Mouse (Mus musculus): ENCODE data around the gene Stra8. TPM values are rescaled to one million over a fixed set of nuclear protein-coding genes. Genes with fewer than 3 reads are reported as not detected.

The Stra8 gene
- polyA plus RNA-seq (2015; fragmentation: Nextera tagmentation; extraction: Ambion mirVana): not detected in 2 replicates

- WGBS: 59% methylated on average over 10 of the region's 10 CpGs
- H3K4me2 ChIP-seq: no peak within 1 kb of the TSS
- H3K9ac ChIP-seq: no peak within 1 kb of the TSS
- no peaks in the 10 kb centered on the region for H3K36me3 ChIP-seq (replicated peaks)
- no peaks in the 10 kb centered on the region for H3K27me3 ChIP-seq (replicated peaks)
- no peaks in the 10 kb centered on the region for H3K9me3 ChIP-seq
- ATAC-seq (replicated peaks): no peak
- no peaks in the 10 kb centered on the region for H3K4me1 ChIP-seq
- H3K27ac ChIP-seq: no peak within 1 kb of the TSS
- no peak within 1 kb of the TSS for H3K4me3 ChIP-seq
Observed at GRCm38 (mm10) chr6:34919956-34920355, at the start of gene Stra8. Stra8 (plus strand) TSS chr6:34920163.

DNA sequence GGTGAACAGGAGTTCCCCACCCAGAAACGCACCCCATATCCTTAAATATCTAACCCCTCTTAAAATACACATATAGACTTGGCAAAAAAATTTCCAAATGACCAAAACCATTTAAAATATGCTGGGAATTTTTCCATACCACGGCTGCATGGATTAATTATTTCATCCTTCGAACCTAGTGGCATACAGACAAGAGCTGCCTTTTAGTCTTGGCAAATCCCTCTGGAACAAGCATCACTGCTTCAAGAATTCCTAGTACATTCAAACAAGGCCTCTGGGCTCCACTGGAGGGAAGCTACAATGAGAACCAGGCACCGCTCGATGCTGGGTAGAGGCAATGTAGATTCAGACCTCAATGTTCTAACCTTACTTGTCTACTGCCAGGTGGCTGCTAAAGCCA lies 49.2 kb upstream of the Stra8 start:
- no peak for ATAC-seq (replicated peaks)
- Histone ChIP-seq H3K4me3 (no peak overlapping the region), H3K36me3 (replicated peaks) (no peaks in the 10 kb centered on the region), H3K4me1 (no peaks in the 10 kb centered on the region), H3K27ac (no peak overlapping the region), H3K9ac (no peak overlapping the region), H3K4me2 (no peak overlapping the region), H3K27me3 (replicated peaks) (no peaks in the 10 kb centered on the region), H3K9me3 (no peaks in the 10 kb centered on the region)
- 84% methylated on average over 5 of the region's 5 CpGs for WGBS

DNA sequence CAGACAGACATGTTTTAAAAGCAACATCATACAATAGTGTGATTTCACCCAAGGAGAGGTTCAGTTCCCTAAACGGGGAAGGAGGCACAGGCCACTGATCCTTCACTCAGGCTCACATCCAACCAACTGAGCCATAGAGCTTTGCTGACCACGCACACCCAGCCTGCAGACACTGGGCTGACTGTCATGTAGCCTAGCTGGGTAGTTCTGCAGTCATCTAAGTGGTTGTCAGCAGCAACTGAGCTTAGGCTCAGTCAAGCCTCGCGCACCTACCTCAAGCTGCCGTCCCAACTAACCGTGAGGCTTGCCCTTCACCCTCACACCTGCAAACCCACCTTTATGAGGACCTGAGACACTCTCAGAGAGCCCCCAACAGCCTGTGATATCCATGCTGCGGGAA lies 48.0 kb upstream of the Stra8 start:
- H3K4me1 ChIP-seq: peaks cover 10% of the 10 kb centered on the region
- no peaks in the 10 kb centered on the region for H3K36me3 ChIP-seq (replicated peaks)
- H3K9ac ChIP-seq: no peak overlapping the region
- H3K27me3 ChIP-seq (replicated peaks): no peaks in the 10 kb centered on the region
- H3K27ac ChIP-seq: no peak overlapping the region
- no peak overlapping the region for H3K4me2 ChIP-seq
- WGBS: 94% methylated on average over 7 of the region's 7 CpGs
- no peak overlapping the region for H3K4me3 ChIP-seq
- no peaks in the 10 kb centered on the region for H3K9me3 ChIP-seq
- no peak for ATAC-seq (replicated peaks)

- Histone ChIP-seq H3K4me3 (no peak overlapping the region), H3K9ac (no peak overlapping the region), H3K4me1 (peaks cover 14% of the 10 kb centered on the region), H3K4me2 (no peak overlapping the region), H3K27me3 (replicated peaks) (no peaks in the 10 kb centered on the region), H3K36me3 (replicated peaks) (no peaks in the 10 kb centered on the region), H3K27ac (no peak overlapping the region), H3K9me3 (no peaks in the 10 kb centered on the region)
- no peak for ATAC-seq (replicated peaks)
- 87% methylated on average over 10 of the region's 10 CpGs for WGBS
Observed at GRCm38 (mm10) chr6:34872871-34873270, 47.1 kb upstream of the Stra8 start.

GRCm38 (mm10) chr6:34874101-34874921 lies 45.7 kb upstream of the Stra8 start:
- H3K9ac ChIP-seq: no peak overlapping the region
- H3K4me3 ChIP-seq: no peak overlapping the region
- H3K9me3 ChIP-seq: no peaks in the 10 kb centered on the region
- no peaks in the 10 kb centered on the region for H3K27me3 ChIP-seq (replicated peaks)
- H3K4me2 ChIP-seq: no peak overlapping the region
- no peaks in the 10 kb centered on the region for H3K36me3 ChIP-seq (replicated peaks)
- 72% methylated on average over 21 of the region's 21 CpGs for WGBS
- ATAC-seq (replicated peaks): no peak
- H3K4me1 ChIP-seq: peaks cover 18% of the 10 kb centered on the region
- no peak overlapping the region for H3K27ac ChIP-seq

DNA sequence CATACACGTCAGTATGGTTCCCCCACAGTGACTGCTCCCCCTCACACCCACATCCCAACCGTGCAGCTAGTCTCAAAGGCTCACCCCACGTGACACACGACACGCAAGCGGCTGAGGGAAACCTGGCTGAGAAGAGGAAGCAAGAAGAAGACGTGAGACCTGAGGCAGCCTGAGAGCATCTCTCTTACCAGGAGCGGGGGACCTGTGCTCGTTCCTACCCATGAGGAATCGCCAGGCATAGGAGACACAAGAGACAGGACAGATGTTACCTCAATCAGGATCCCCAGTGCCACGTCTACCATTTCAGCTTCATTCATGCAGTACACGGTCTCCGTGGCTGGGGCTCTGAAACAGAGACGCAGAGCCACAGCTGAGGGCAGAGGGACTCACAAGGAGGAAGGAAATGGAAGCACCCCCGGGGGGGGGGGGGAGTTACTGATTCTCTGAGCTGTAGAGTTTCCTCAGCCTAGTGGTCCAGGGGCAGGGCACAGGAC lies 44.6 kb upstream of the Stra8 start:
- no peak for ATAC-seq (replicated peaks)
- Histone ChIP-seq H3K36me3 (replicated peaks) (0 out of 2 replicates have a peak, but pooled peaks cover under 1% of the 10 kb centered on the region), H3K4me1 (peaks cover 18% of the 10 kb centered on the region), H3K9ac (no peak overlapping the region), H3K9me3 (no peaks in the 10 kb centered on the region), H3K4me2 (no peak overlapping the region), H3K4me3 (no peak overlapping the region), H3K27ac (no peak overlapping the region), H3K27me3 (replicated peaks) (no peaks in the 10 kb centered on the region)
- 90% methylated on average over 15 of the region's 15 CpGs for WGBS

DNA sequence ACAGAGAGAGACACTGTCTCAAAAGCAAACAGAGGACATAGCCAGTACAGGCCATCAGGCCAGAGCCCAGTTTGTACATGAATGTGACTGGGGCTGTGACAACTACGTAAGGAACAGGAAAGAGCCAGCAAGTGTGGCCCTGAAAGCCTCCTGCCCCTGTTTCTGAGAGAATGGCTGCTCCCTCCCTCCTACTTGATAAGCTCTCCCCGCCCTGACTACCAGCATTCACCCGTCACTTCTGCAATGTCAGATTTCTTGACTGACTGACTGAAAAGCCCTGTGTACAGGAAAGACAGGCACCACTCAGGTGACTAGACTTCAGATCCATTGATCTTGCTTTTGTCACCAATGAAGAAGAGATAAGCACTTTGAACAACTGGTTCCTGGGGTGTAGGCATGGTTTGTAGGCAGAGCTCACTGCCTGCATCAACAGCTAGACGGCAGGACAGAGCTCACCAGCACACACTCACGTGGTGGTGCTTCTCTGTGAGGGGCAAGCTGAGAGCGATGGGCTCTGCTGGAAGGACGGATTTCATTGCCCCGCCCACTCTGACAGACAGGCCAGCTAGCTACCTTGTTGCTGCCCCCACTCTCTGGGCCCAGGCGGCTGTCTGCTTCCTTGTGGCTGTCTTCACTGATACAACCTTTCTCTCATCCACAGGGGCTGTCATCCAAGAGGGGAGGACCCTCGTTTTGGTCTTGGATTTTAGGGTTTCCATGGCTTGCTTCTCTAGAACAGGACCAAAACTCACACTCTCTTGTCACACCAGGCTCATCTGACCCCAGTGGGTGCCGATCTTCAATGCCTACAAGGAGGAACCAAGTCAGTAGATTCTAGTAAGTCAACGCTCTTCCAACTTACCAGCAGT lies 43.8 kb upstream of the Stra8 start:
- Histone ChIP-seq H3K4me1 (peaks cover 18% of the 10 kb centered on the region), H3K36me3 (replicated peaks) (0 out of 2 replicates have a peak, but pooled peaks cover 4% of the 10 kb centered on the region), H3K27ac (no peak overlapping the region), H3K27me3 (replicated peaks) (no peaks in the 10 kb centered on the region), H3K9me3 (no peaks in the 10 kb centered on the region), H3K9ac (no peak overlapping the region), H3K4me2 (peak overlapping the region; percentile 53; the same call in 1 of the 2 replicates), H3K4me3 (no peak overlapping the region)
- WGBS: 64% methylated on average over 12 of the region's 12 CpGs
- ATAC-seq (replicated peaks): no peak

DNA sequence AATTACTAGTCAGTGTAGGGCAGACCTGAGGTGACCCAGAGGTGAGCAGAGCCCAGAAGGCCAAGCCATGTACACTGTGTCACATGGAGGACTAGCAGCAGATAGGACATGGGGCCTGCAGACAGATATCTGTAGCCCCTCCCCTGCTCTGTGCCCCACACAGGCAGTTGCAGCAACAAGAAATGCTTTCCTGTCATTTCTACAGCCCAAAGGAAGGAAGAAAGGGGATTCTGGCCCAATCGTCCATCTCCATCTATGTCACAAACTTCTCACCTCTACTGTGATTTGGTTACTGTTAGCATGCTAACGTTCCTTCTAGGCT lies 43.2 kb upstream of the Stra8 start:
- Histone ChIP-seq H3K4me1 (peaks cover 18% of the 10 kb centered on the region), H3K27me3 (replicated peaks) (no peaks in the 10 kb centered on the region), H3K27ac (no peak overlapping the region), H3K4me2 (peak overlapping the region; percentile 53), H3K36me3 (replicated peaks) (0 out of 2 replicates have a peak, but pooled peaks cover 4% of the 10 kb centered on the region), H3K9ac (0 out of 2 replicates have a peak overlapping the region, but pooled peaks have one; percentile 93), H3K4me3 (peak overlapping the region; percentile 79), H3K9me3 (no peaks in the 10 kb centered on the region)
- no peak for ATAC-seq (replicated peaks)
- 61% methylated on average over 2 of the region's 2 CpGs for WGBS

- peak within 1 kb of the TSS; percentile 53 for H3K4me2 ChIP-seq
Observed at GRCm38 (mm10) chr6:34877509-34878321, 42.2 kb upstream of the Stra8 start, which contains the start of gene Cyren. Cyren (minus strand) TSS chr6:34878060.

DNA sequence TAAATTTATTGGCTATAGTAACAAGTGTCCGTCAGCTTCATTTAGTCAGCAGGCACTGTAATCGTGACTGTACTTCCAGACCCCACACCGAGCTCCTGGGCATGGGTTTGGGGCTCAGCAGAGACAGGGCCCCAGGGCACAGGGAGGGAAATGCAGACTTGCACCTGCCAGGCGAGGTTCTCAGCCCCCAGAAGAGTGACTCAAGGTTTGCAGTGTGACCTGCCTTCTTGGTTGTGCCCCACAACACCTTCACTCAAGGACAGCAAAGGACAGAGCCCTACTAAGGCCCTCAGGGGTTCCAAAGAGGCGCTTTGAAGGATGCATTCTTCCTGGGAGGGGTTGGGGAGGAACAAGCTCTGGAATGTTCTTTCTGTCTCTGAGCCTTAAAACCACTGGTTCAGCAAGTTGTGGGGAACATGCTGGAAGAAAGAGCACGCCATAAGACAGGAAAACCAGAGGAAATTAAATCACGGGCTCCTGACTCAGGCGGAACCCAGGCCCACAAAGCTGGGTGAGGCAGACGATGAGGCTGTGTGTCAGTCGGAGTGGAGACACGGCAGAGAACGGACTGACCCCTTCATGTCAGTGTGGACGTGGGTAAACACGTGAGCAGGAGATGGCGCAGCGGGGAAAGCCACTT lies 40.7 kb upstream of the Stra8 start:
- no peak overlapping the region for H3K9ac ChIP-seq
- H3K4me1 ChIP-seq: peaks cover 18% of the 10 kb centered on the region
- H3K4me2 ChIP-seq: no peak overlapping the region
- no peaks in the 10 kb centered on the region for H3K27me3 ChIP-seq (replicated peaks)
- H3K36me3 ChIP-seq (replicated peaks): 0 out of 2 replicates have a peak, but pooled peaks cover 4% of the 10 kb centered on the region
- H3K9me3 ChIP-seq: no peaks in the 10 kb centered on the region
- H3K27ac ChIP-seq: no peak overlapping the region
- WGBS: 89% methylated on average over 16 of the region's 16 CpGs
- no peak overlapping the region for H3K4me3 ChIP-seq
- ATAC-seq (replicated peaks): no peak

More at GRCm38 (mm10) chr6:34877509-34878321, 42.2 kb upstream of the Stra8 start, which contains the start of gene Cyren:
- under 1% methylated on average over 54 of the region's 56 CpGs for WGBS
- ATAC-seq (replicated peaks): peak; percentile 95
- no peaks in the 10 kb centered on the region for H3K27me3 ChIP-seq (replicated peaks)
- H3K9ac ChIP-seq: peak within 1 kb of the TSS; percentile 93
- peak within 1 kb of the TSS; percentile 79 for H3K4me3 ChIP-seq
- H3K36me3 ChIP-seq (replicated peaks): 0 out of 2 replicates have a peak, but pooled peaks cover 4% of the 10 kb centered on the region
- peak within 1 kb of the TSS; percentile 93 for H3K27ac ChIP-seq
- no peaks in the 10 kb centered on the region for H3K9me3 ChIP-seq
- peaks cover 18% of the 10 kb centered on the region for H3K4me1 ChIP-seq

DNA sequence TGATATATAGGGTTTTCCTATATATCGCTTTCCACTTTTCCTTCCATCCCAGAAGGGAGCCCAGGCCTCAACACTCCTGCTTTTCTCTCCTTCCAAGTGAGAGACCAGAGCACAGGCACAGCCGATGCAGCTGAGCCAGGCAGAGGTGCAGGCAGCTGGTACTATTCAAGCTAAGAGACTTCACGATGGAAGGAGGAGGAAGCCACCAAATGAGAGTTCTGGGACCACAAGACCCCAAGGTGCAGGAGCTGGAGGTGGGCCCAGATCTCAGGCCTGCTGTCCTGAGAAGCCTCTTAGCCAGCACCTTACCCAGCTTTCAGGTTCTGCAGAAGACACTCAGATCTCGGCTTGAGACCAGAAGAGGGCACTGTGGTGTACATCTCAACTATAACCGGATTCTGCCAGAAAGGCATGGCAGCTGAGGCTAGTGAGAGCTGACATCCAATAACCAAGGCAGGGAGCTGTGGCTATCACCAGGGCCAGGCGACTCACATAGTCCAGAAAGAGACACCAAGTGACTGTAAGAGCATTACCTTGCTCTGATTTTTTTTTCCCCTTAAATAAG lies 40.0 kb upstream of the Stra8 start:
- ATAC-seq (replicated peaks): no peak
- H3K4me3 ChIP-seq: no peak overlapping the region
- no peak overlapping the region for H3K27ac ChIP-seq
- H3K4me2 ChIP-seq: no peak overlapping the region
- H3K9ac ChIP-seq: no peak overlapping the region
- H3K4me1 ChIP-seq: peaks cover 18% of the 10 kb centered on the region
- H3K36me3 ChIP-seq (replicated peaks): 0 out of 2 replicates have a peak, but pooled peaks cover 4% of the 10 kb centered on the region
- no peaks in the 10 kb centered on the region for H3K27me3 ChIP-seq (replicated peaks)
- H3K9me3 ChIP-seq: no peaks in the 10 kb centered on the region
- 52% methylated on average over 6 of the region's 6 CpGs for WGBS

All from midbrain, embryonic 15.5 days (tissue).